Mouse (Mus musculus): ENCODE results near the gene Sapcd2. TPM values are rescaled to one million over a fixed set of nuclear protein-coding genes. Genes with fewer than 3 reads are reported as not detected.

Sapcd2 gene
- total RNA-seq (2021), result 10 to 100 TPM; 16.0 to 18.3 TPM
- long read RNA-seq, transcript Sapcd2-203 (6 exons, 1,600 nt), result minor isoform, 5 of 19 reads
- long read RNA-seq, transcript Sapcd2-201 (7 exons, 3,121 nt), result major isoform, 6 of 19 reads
- long read RNA-seq, partial matches to known transcripts, result 3 of 19 reads
- long read RNA-seq, other reads (novel, unspliced or antisense), result 4 of 19 reads

- peak; percentile 77 to 87 for DNase-seq (ENCODE audit: low spot score in 2 of 2)
These were observed at the start of gene Sapcd2 for GRCm38 (mm10) chr2:25371764-25372643. Gene Sapcd2 (plus strand): TSS chr2:25372321.

GRCm38 (mm10) chr2:25326036-25326435 is 46.1 kb upstream of the Sapcd2 start:
- no peak for DNase-seq (ENCODE audit: low spot score in 2 of 2)

GRCm38 (mm10) chr2:25328440-25328839 is 43.7 kb upstream of the Sapcd2 start:
- DNase-seq (ENCODE audit: low spot score in 2 of 2), result peak; percentile 33 to 51

GRCm38 (mm10) chr2:25331470-25331869 is 40.7 kb upstream of the Sapcd2 start:
- no peak for DNase-seq (ENCODE audit: low spot score in 2 of 2)

GRCm38 (mm10) chr2:25332286-25333160 is 39.6 kb upstream of the Sapcd2 start, which contains the start of gene Man1b1:
Gene Man1b1 (plus strand): TSS chr2:25332338.
- DNase-seq (ENCODE audit: low spot score in 2 of 2), result peak; percentile 99

GRCm38 (mm10) chr2:25333569-25333968 is 38.6 kb upstream of the Sapcd2 start:
- no peak for DNase-seq (ENCODE audit: low spot score in 2 of 2)

GRCm38 (mm10) chr2:25338303-25338702 is 33.8 kb upstream of the Sapcd2 start:
- no peak for DNase-seq (ENCODE audit: low spot score in 2 of 2)

- no peak for DNase-seq (ENCODE audit: low spot score in 2 of 2)
These were observed 24.0 kb upstream of the Sapcd2 start for GRCm38 (mm10) chr2:25348162-25348561.

- DNase-seq (ENCODE audit: low spot score in 2 of 2), result no peak
These were observed 22.6 kb upstream of the Sapcd2 start for GRCm38 (mm10) chr2:25349499-25349898.

- DNase-seq (ENCODE audit: low spot score in 2 of 2), result no peak
These were observed 21.4 kb upstream of the Sapcd2 start for GRCm38 (mm10) chr2:25350701-25351100.

- no peak for DNase-seq (ENCODE audit: low spot score in 2 of 2)
These were observed 17.9 kb upstream of the Sapcd2 start for GRCm38 (mm10) chr2:25354211-25354610.

- DNase-seq (ENCODE audit: low spot score in 2 of 2), result no peak
These were observed 16.6 kb upstream of the Sapcd2 start for GRCm38 (mm10) chr2:25355419-25356066.

GRCm38 (mm10) chr2:25356208-25357079 is 15.7 kb upstream of the Sapcd2 start, which contains the start of gene Dpp7:
Gene Dpp7 (minus strand): TSS chr2:25356359.
- peak; percentile 78 to 80 for DNase-seq (ENCODE audit: low spot score in 2 of 2)

GRCm38 (mm10) chr2:25359848-25360247 is 12.3 kb upstream of the Sapcd2 start:
- DNase-seq (ENCODE audit: low spot score in 2 of 2), result no peak

GRCm38 (mm10) chr2:25363478-25364178 is 8.5 kb upstream of the Sapcd2 start:
- no peak for DNase-seq (ENCODE audit: low spot score in 2 of 2)

- no peak for DNase-seq (ENCODE audit: low spot score in 2 of 2)
These were observed 7.8 kb upstream of the Sapcd2 start for GRCm38 (mm10) chr2:25364313-25364712.

GRCm38 (mm10) chr2:25364761-25365090 is 7.4 kb upstream of the Sapcd2 start:
- no peak for DNase-seq (ENCODE audit: low spot score in 2 of 2)

- peak; percentile 54 to 67 for DNase-seq (ENCODE audit: low spot score in 2 of 2)
These were observed 6.9 kb upstream of the Sapcd2 start, which contains the start of gene Uap1l1 for GRCm38 (mm10) chr2:25365091-25365761. Gene Uap1l1 (minus strand): TSS chr2:25365682.

- no peak for DNase-seq (ENCODE audit: low spot score in 2 of 2)
These were observed 2.1 kb upstream of the Sapcd2 start for GRCm38 (mm10) chr2:25369996-25370395.

Measured in layer of hippocampus, postnatal 10 days (tissue).